Mouse (Mus musculus) layer of hippocampus, adult 9-10 months (tissue): ENCODE measurements around the gene Ager.

ENCODE experiments used
- DNase-seq: peaks from one replicate; pipeline ENCODE4 v3.0.0; 2022; ENCODE audit warnings: low spot score

Ager gene

GRCm38 (mm10) chr17:34585877-34586771, 11.5 kb upstream of the Ager start:
- DNase-seq = no peak

GRCm38 (mm10) chr17:34586796-34587422, 10.8 kb upstream of the Ager start:
- DNase-seq = no peak

- DNase-seq = peak; percentile 90
Measured at GRCm38 (mm10) chr17:34587423-34587811, 10.2 kb upstream of the Ager start.

GRCm38 (mm10) chr17:34587814-34588213, 9.8 kb upstream of the Ager start:
- no peak for DNase-seq

GRCm38 (mm10) chr17:34588767-34589166, 8.9 kb upstream of the Ager start:
- DNase-seq = no peak

GRCm38 (mm10) chr17:34589206-34589605, 8.5 kb upstream of the Ager start:
- DNase-seq = no peak

GRCm38 (mm10) chr17:34589681-34590101, 8.0 kb upstream of the Ager start, which contains the start of gene Gpsm3:
TSS of gene Gpsm3 (plus strand) at chr17:34589806.
- no peak for DNase-seq

- DNase-seq = no peak
Measured at GRCm38 (mm10) chr17:34590154-34590987, 7.3 kb upstream of the Ager start.

- no peak for DNase-seq
Measured at GRCm38 (mm10) chr17:34591029-34591993, 6.4 kb upstream of the Ager start, which contains the start of gene Pbx2. TSS of gene Pbx2 (plus strand) at chr17:34591266.

- DNase-seq = no peak
Measured at GRCm38 (mm10) chr17:34591994-34592375, 5.7 kb upstream of the Ager start.

GRCm38 (mm10) chr17:34592581-34593549, 4.8 kb upstream of the Ager start:
- DNase-seq = no peak

- DNase-seq = no peak
Measured at GRCm38 (mm10) chr17:34593752-34594525, 3.7 kb upstream of the Ager start.

GRCm38 (mm10) chr17:34596098-34596497, 1.6 kb upstream of the Ager start:
- no peak for DNase-seq

- no peak for DNase-seq
Measured at GRCm38 (mm10) chr17:34599891-34600290, 2.2 kb downstream of the Ager start.

- no peak for DNase-seq
Measured at GRCm38 (mm10) chr17:34601796-34602195, 4.1 kb downstream of the Ager start.

GRCm38 (mm10) chr17:34603375-34604060, 5.9 kb downstream of the Ager start, which contains the start of gene Rnf5:
TSS of gene Rnf5 (minus strand) at chr17:34603690.
- peak; percentile 100 for DNase-seq

- DNase-seq = peak; percentile 93
Measured at GRCm38 (mm10) chr17:34604061-34604508, 6.4 kb downstream of the Ager start, which contains the start of gene Agpat1. TSS of gene Agpat1 (plus strand) at chr17:34604262.
